Mouse (Mus musculus): ENCODE results near the gene Pex11b. TPM values are rescaled to one million over a fixed set of nuclear protein-coding genes. Genes with fewer than 3 reads are reported as not detected.
"Not testable (repeated sequence)": the region's sequence is repeated elsewhere in the genome, so short reads cannot be mapped to it uniquely, and the experiment has no call there.

The Pex11b gene
- total RNA-seq, 4 experiments from 2014 or later: 33.9 to 41.4 (median 36.5) TPM

DNA sequence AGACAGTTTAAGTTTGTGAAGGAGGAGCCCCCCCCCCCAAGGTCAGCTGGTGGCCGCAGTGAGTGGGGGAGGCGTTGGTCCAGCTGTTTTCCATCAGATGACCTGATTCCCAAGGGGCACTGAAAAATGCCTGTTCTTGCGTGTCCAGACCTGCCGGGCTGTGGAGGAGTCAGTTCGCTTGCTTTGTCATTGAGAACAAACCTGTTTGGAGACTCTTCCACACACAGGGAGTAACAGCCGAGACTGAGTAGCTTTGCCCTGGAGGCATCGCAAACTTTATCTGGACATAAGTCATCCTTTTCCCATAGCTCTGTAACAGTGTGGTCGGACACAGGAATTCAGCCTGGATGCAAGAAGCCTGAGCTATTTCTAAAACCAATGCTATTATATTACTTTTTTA lies 39.3 kb downstream of the Pex11b start:
- DNase-seq (ENCODE audit: low spot score): no peak

DNA sequence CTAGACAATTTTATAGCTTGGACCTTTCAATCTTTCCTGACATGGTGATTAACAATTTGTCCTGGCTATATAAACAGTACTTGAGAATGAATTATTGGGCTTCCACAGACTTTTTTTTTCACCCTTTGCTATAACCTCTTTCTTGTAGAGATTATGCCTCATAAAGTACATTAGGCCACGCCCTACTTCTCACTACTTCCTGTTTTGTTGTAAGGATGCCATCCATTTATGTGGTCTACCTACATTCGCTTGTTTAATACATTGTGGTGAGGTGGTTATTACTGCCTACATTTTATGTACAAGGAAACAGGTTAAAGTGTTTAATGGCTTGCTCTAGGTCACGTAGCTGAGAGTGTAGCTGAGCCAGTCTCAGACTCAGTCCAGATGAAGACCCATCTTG lies 40.0 kb downstream of the Pex11b start:
- DNase-seq (ENCODE audit: low spot score): no peak

DNA sequence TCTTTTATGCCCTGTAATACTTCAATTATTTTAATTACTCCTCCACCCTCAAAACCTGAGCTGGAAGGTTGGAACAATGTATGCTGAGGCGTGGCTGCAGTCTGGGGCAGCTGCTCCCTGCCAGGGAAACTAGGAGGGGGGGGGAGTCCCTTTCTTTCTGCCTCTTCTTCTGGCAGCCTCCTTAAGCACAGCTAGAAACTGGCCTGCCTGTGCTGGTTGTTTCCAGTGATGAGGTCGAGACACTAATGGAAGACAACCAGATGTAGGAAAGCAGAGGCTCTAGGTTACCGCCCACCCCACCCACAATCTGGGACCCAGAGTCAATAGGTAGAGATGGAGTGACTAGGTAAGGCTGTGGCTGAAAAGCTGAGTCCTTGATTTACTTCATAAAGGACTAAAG lies 40.5 kb downstream of the Pex11b start:
- DNase-seq (ENCODE audit: low spot score): no peak

DNA sequence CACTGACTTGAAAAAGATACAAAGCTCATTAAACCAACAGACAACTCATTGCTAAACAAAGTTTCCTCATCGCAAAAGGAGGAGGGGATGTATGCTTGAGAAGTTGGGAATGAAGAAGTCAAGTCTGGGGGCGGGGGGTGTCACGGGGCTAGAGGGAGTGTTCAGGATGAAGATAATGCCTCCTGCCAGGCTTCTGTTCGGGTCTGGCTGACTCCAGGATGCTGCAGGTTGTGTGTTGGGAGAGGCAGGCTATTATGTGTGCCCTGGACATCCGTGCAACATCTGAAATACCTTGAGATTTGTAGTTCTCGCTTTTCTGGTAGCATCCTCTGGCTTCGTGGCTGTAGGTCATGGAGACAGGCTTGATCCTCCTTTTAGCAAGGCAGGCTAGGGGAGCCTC lies 43.3 kb downstream of the Pex11b start:
- no peak for DNase-seq (ENCODE audit: low spot score)

DNA sequence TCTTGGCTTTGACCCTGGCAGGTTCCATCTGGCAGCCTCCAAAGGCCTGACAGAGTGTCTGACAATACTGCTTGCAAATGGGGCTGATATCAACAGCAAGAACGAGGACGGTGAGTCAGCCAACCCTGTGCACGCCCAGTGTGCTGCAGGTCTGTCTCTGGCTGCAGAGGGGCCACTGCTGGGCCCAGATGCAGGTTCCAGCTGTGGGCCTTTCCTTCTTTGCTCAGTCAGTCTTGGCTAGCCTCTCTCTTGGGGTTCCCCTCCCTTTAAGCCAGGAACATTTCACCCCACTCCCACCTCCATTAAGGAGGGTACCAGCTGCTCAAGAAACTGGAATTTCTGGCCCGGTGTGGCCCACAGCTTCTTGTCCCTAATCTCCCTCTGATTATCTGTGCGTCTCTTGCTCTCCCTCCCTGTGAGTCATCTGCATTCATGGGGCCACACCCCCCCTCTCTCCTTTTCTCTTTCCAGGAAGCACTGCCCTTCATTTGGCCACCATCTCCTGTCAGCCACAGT lies 44.0 kb downstream of the Pex11b start:
- DNase-seq (ENCODE audit: low spot score): no peak

DNA sequence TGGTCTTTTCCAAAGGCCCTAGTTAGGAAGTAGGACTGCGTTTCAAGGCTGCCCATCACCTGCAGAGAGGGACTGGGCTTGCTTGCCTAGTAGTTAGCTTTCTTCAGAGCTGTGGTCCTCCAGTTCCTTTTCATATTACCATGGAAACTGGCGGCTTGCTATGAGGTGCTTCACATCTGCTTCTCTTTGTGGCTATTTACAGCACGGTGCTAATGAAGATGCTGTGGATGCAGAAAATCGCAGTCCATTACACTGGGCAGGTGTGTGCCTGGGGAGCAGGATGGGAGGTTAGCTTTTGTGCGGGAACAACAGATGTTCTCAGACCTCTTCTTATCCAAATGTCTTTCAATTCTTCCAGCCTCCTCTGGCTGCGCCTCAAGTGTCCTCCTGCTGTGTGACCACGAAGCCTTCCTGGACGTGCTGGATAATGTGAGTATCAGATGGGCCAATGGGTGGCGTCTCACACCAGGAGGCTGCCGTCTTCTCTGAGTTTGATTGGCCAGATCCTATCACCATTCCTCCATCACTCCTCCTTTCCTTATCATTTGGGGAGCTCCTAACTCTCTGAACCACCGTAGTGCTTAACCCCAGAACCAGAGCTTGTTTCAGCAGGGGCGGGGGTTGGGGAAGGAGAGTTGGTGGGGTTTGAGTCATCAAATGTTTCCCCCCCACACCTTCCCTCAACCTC lies 45.2 kb downstream of the Pex11b start:
- no peak for DNase-seq (ENCODE audit: low spot score)

DNA sequence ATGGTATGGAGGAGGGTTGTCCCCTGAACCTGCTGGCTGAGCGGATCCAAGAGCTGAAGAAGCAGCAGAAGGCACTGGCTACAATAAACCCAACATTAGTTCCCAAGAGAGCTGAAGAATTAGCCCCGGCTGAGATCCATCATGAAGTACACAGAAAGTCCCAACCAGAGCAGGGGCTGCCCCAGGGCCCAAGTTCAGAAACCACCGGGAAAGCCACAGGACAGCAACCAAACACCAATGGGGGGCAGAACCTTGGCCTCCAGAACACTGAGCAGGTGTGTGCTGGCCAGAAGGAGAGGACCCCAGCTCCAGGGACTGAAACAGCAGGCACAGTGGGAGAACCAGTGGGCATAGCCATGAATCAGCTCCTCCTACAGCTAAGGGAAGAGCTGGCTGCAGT lies 48.3 kb downstream of the Pex11b start:
- no peak for DNase-seq (ENCODE audit: low spot score)

DNA sequence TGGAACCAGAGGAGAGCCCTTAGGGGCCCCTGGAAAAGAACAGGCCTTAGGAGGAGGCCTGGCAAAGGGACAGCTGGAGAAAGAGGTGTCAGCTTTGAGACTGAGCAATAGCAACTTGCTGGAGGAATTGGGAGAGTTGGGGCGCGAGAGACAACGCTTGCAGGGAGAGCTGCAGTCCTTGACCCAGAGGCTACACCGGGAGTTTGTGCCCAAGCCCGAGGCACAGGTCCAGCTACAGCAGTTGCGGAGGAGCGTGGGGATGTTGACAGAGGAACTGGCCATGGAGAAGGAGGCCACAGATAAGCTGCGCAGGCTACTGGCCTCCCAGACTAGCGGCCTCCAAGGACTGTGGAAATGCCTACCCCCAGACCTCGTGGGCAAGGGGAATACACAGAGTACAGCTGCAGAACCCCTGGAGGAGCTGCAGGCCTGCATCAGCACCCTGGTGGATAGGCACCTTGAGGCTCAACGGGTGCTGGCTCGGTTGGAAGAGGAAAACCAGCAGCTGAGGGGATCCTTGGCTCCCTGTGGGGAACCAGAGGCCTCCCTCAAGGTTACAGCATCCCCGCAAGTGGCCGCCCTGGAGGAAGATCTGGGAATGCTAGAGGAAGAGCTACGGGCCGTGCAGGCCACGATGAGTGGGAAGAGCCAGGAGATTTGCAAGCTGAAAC lies 49.1 kb downstream of the Pex11b start:
- DNase-seq (ENCODE audit: low spot score): no peak

DNA sequence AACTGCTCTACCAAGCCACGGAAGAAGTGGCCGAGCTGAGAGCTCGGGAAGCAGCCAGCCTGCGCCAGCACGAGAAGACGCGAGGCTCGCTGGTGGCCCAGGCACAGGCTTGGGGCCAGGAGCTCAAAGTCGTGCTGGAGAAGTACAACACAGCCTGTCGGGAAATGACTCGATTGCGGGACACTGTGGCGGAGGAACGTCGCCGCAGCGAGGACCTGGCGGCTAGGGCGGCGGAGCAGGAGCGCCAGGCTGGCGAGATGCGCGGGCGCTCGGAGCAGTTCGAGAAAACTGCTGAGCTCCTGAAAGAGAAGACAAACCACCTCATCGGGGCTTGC lies 49.6 kb downstream of the Pex11b start:
- no peak for DNase-seq (ENCODE audit: low spot score)

DNA sequence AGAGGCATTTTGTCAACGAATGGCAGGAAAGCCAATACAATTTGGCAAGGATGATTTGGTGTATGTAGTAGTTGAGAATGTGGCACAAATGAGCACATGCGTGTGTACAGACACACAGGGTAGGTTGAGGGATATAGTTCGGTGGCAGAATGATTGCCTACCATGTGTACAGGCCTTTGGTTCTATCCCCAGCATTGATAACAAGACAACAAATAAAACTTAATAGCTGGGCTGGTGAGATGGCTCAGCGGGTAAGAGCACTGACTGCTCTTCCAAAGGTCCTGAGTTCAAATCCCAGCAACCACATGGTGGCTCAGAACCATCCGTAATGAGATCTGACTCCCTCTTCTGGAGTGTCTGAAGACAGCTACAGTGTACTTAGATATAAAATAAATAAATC lies 50.9 kb downstream of the Pex11b start:
- not testable (repeated sequence) for DNase-seq (ENCODE audit: low spot score)

DNA sequence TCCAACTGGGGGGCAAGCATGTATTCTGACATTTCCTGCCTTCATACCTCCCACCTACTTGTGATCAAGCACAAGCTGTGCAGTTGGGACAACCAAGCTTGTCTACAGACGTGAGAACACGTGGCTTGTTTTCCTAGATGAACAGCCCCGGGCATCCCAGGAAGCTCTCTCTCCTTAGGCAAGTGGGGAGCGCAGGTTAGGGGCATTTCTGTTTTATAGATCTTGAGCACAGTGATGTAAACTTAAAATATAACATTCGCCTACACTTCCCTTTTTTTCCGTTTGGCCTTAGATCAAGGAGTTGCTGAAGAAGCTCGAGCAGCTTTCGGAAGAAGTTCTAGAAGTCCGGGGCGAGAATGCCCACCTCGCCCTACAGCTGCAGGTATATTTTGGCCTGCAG lies 53.7 kb downstream of the Pex11b start:
- no peak for DNase-seq (ENCODE audit: low spot score)

DNA sequence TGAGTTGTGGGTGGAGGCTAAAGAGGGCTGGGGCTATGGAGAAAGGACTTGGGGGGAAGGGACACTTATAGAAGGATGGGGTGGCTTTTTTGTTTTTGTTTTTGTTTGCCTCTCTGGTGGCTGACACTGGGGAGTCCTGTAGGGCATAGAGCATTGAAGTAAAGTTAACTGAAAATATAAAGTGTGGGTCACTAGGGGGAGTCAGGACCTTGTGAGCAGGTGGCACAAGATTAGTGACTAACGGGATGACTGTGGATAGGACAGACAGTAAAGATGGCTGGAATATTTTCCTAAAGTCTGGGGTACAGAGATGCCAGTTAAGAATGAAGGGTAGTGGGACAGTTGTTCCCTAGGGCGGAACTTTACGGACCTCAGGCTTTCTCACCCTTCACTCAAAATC lies 55.1 kb downstream of the Pex11b start:
- no peak for DNase-seq (ENCODE audit: low spot score)

DNA sequence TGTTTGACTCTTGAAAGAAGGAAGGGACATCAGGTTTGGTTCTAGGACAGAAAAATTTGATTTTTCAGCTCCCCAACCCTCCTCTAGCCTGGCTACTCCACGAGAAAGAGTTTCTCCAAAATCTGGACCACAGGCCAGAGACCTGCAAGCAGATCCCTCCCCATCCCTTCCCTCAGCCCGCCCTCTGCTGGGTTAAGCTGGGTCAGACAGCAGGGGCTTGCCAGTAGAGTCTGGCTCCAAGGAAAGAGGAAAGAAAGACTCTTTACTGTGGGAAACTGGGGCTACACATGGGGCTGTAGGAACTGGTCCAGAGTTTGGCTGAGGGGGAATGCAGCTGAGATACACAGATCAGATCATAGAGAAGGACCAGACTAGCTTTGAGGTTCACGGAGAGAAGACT lies 57.3 kb downstream of the Pex11b start:
- DNase-seq (ENCODE audit: low spot score): no peak

DNA sequence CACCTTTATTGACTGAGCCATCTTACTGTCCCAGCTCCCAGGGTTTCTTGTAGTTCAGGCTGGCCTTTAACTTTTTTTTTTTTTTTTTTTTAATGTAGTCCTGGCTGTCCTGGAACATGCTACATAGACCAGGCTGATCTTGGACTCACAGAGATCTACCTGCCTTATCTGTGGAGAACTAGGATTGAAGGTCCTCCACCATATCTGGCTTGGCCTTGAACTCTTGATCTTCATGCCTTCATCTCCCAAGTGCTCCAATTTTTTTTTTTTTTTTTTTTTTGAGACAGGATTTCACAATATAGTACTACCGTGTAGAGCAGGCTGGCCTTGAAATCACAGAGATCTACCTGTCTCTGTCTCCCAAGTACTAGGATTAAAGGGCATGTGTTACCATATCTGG lies 58.4 kb downstream of the Pex11b start:
- DNase-seq (ENCODE audit: low spot score): no peak

Other genes starting within 250 kb of the Pex11b start
- gene BC107364, start 183.1 kb upstream of the Pex11b start, total RNA-seq (2022): not detected
- 100 to 1,000 TPM; 271 to 333 (median 312) TPM for gene Hfe2, start 110.2 kb upstream of the Pex11b start, total RNA-seq (2022)
- gene Txnip, start 77.4 kb upstream of the Pex11b start, total RNA-seq (2022): 100 to 1,000 TPM; 346 to 908 (median 654) TPM
- gene Gm16253, start 58.4 kb upstream of the Pex11b start, total RNA-seq (2022): 1 to 10 TPM in 3 of 4 experiments, not detected in 1; 2.5 to 3.3 (median 3.2) TPM
- 10 to 100 TPM; 31.7 to 35.2 (median 34.7) TPM for gene Polr3gl, start 41.2 kb upstream of the Pex11b start, total RNA-seq (2022)
- 1 to 10 TPM; 1.1 to 2.5 (median 2.0) TPM for gene Ankrd34a, start 38.7 kb upstream of the Pex11b start, total RNA-seq (2022)
- 10 to 100 TPM; 20.9 to 31.1 (median 25.8) TPM for gene Lix1l, start 34.2 kb upstream of the Pex11b start, total RNA-seq (2022)
- 10 to 100 TPM; 29.0 to 39.9 (median 32.0) TPM for gene Rbm8a, start 5.4 kb upstream of the Pex11b start, total RNA-seq (2022)
- gene Gm42957, start 98 bp downstream of the Pex11b start, total RNA-seq (2022): under 1 TPM in 2 of 4 experiments, not detected in 2; 0.11 to 0.25 TPM
- under 1 TPM; 0.22 to 0.43 (median 0.33) TPM for gene Itga10, start 10.2 kb downstream of the Pex11b start, total RNA-seq (2022)
- gene Ankrd35, start 34.8 kb downstream of the Pex11b start, total RNA-seq (2022): 1 to 10 TPM in 3 of 4 experiments, under 1 TPM in 1; 0.57 to 2.1 (median 1.6) TPM
- 10 to 100 TPM; 12.6 to 15.1 (median 14.5) TPM for gene Pias3, start 61.0 kb downstream of the Pex11b start, total RNA-seq (2022)
- 1 to 10 TPM; 2.9 to 4.0 (median 3.2) TPM for gene Nudt17, start 73.2 kb downstream of the Pex11b start, total RNA-seq (2022)
- gene Polr3c, start 92.3 kb downstream of the Pex11b start, total RNA-seq (2022): 10 to 100 TPM; 22.8 to 25.7 (median 24.0) TPM
- 10 to 100 TPM; 21.5 to 32.5 (median 27.8) TPM for gene Rnf115, start 92.3 kb downstream of the Pex11b start, total RNA-seq (2022)
- gene Pdzk1, start 193.9 kb downstream of the Pex11b start, total RNA-seq (2022): not detected
- gene Cd160, start 194.0 kb downstream of the Pex11b start, total RNA-seq (2022): not detected